Mouse (Mus musculus) skeletal muscle tissue, postnatal 0 days (tissue): ENCODE measurements around the gene Vmn1r53. TPM values are rescaled to one million over a fixed set of nuclear protein-coding genes. Genes with fewer than 3 reads are reported as not detected.

Experiments used
- polyA plus RNA-seq: library from polyadenylated mRNA; unstranded; fragments of >200 nt; fragmentation: Nextera tagmentation; extraction: Ambion mirVana; gene quantifications from 2 replicates; pipeline ENCODE4 v1.2.1, GENCODE M21; 2015

The Vmn1r53 gene
- polyA plus RNA-seq: not detected in 2 replicates

GRCm38 (mm10) chr6:90224338-90224737 is at the start of gene Vmn1r53:
Gene Vmn1r53, minus strand, starts transcription at chr6:90224438.

GRCm38 (mm10) chr6:90246000-90246399 is 21.8 kb upstream of the Vmn1r53 start, which contains the start of gene Vmn1r54:
Gene Vmn1r54, plus strand, starts transcription at chr6:90246300.

GRCm38 (mm10) chr6:90202493-90202892 is 21.7 kb downstream of the Vmn1r53 start, which contains the start of gene V1ra8:
Gene V1ra8, plus strand, starts transcription at chr6:90202793.

DNA sequence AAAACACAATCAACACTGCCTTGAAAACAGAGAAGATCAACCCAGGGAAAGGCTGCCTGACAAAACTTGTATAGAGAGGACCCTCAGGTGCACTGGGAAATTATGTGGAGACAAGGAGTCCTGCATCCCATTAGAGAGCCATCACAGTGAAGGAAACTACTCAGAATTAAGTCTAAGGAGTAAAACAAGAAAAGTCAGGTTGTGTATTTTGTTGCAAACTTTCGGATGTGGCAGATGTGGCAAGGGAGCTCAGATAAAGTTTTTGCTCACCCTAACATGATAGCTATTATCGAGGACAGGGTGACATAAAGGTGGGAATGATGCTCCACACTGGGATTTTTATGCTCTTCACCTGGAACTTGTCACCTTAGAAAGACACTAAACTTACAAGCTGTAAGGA is 49.7 kb downstream of the Vmn1r53 start, which contains the start of gene Vmn1r52:
TSS of gene Vmn1r52 (plus strand) at position 301 of the 400 bp plus-strand sequence.

Other genes with a start within 250 kb of the Vmn1r53 start
- gene Vmn1r47, start 208.3 kb downstream of the Vmn1r53 start, polyA plus RNA-seq: not detected in 2 replicates
- not detected in 2 replicates for gene Vmn1r48, start 187.6 kb downstream of the Vmn1r53 start, polyA plus RNA-seq
- not detected in 2 replicates for gene Vmn1r49, start 145.9 kb downstream of the Vmn1r53 start, polyA plus RNA-seq
- not detected in 2 replicates for gene Vmn1r50, start 123.0 kb downstream of the Vmn1r53 start, polyA plus RNA-seq
- not detected in 2 replicates for gene Vmn1r51, start 101.8 kb downstream of the Vmn1r53 start, polyA plus RNA-seq
- not detected in 2 replicates for gene Vmn1r52, start 49.6 kb downstream of the Vmn1r53 start, polyA plus RNA-seq
- gene V1ra8, start 21.6 kb downstream of the Vmn1r53 start, polyA plus RNA-seq: not detected in 2 replicates
- gene Vmn1r54, start 21.9 kb upstream of the Vmn1r53 start, polyA plus RNA-seq: not detected in 2 replicates
- 0.15 TPM in 1 of 2 replicates, not detected in the other for gene BC048671, start 76.8 kb upstream of the Vmn1r53 start, polyA plus RNA-seq
- 0.12 and 0.15 TPM in 2 replicates for gene Chst13, start 100.7 kb upstream of the Vmn1r53 start, polyA plus RNA-seq
- not detected in 2 replicates for gene Uroc1, start 108.8 kb upstream of the Vmn1r53 start, polyA plus RNA-seq
- 5.5 and 6.6 TPM in 2 replicates for gene Zxdc, start 145.1 kb upstream of the Vmn1r53 start, polyA plus RNA-seq
- gene Cfap100, start 204.4 kb upstream of the Vmn1r53 start, polyA plus RNA-seq: 0.28 and 0.42 TPM in 2 replicates
- 9.6 and 13.0 TPM in 2 replicates for gene Klf15, start 238.1 kb upstream of the Vmn1r53 start, polyA plus RNA-seq